Mouse (Mus musculus): ENCODE data around the gene Abcb6.

Abcb6 gene

DNA sequence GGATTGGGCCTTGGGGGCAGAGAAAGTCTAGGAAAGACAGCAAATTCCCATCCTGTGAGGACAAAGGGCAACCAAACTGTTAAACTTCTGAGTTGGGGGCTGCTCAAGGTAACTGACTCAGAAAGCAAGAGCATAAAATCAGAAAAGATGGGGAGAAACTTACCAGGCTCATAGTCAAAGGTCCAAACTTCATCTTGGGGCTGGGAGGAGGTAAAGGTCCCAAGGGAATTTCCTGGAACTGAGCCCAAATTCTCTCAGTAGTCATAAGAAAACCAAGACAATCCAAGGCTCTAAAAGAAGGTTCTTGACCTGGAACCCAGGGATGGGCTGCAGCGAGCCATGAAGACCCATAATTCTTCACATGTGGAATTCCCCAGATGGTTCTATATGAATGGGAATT, 21.0 kb upstream of the Abcb6 start:
- DNase-seq = no peak

DNA sequence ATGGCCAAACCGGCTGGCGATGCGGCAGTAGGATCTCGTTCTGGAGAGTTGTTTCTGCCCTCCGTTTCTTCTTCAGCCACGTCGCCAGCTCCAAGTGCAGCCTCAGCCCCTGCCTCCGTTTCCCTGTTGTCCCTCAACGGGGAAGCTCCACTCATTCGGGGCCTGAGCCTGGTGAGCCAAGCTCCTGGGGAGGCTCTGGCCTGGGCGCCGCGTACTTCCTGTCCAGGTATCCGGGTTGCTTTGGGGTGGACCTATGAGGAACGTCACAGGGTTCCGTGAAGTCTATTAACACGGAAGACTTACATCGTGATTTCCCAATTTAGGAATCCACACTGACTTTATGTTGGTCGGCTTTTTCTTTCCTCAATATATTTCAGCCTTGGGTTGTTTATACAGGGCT, 12.3 kb upstream of the Abcb6 start:
- DNase-seq = peak in 1 of 2 experiments; percentile 48

DNA sequence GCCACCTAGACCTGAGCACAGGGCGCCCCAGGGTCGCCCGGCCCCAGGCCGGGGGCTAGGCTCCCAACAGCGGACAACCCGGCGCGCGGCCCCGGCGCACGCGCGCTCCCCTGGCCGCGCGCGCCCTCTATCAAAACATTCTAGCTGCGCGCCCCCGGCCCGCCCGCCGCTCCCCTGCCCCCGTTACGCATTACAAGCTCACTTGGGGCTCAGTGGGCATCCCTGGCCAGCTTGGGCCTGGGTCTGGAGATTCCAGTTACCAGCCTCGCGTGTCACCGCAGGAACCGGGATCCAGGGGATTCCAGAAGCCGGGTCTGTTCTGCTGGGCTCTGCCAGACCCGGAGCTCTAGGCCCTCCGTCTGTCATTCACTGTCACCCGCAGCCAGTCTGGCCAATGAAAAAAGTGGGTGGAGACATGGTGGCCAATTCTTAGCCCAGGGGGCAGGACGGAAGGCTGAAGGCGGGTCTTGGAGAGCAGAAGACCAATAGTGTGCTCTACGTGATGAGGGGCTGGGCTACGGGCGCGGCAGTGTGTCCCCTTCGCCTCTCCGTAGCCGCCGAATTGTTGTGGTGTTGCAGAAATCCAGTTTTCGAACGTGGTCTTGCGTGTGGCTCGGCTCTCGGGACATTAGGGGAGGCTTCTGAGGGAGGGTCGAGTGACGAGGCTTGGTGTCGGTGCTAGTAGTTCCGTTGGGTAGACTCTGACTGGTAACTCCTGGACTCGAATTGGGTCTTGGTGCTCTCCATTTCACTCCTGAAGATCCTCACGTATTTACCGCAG, 11.6 kb upstream of the Abcb6 start, which contains the start of the genes Ankzf1 and Atg9a:
Ankzf1 (plus strand) TSS at position 530 of the 781 bp plus-strand sequence.
Atg9a (minus strand) TSS at position 575 of the 781 bp plus-strand sequence.
- DNase-seq = peak; percentile 92 to 98

DNA sequence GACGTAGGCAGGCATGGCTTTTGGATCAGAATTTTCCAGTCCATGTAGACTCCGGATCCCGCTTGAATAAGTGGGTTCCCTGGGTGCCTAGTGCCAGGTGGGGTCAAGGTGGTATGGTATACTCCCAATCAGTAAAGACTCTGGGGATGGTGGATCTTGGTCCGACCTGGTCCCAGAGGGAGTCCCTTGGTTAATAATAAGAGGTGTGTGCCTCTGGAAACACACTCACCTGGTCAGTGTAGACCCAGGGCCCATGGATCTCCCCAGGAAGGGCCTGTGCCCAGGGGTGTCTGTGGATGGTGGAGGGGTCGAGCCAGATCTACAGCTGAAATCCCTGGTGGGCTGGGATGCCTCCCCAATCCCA, 11.0 kb upstream of the Abcb6 start:
- DNase-seq = no peak

GRCm38 (mm10) chr1:75190577-75190976, 10.4 kb upstream of the Abcb6 start:
- DNase-seq = no peak

- no peak for DNase-seq
These were observed 7.8 kb upstream of the Abcb6 start for GRCm38 (mm10) chr1:75187914-75188483.

DNA sequence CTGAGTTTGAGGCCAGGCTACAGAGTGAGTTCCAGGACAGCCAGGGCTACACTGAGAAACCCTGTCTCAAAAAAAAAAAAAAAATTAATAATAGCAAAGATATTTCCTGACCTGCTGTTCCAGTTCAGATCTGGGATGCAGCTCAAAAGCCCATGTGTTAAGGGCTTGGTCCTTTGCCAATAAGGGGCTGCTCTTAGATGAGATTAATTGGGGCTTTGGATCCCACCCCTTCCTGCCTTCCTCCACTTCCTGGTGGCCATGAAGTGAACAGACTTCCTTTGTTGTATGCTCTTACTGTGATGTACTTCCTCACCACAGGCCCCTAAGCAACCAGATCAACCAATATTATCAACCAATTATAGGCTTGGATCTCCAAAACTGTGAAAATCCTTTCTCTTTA, 6.9 kb upstream of the Abcb6 start:
- no peak for DNase-seq

DNA sequence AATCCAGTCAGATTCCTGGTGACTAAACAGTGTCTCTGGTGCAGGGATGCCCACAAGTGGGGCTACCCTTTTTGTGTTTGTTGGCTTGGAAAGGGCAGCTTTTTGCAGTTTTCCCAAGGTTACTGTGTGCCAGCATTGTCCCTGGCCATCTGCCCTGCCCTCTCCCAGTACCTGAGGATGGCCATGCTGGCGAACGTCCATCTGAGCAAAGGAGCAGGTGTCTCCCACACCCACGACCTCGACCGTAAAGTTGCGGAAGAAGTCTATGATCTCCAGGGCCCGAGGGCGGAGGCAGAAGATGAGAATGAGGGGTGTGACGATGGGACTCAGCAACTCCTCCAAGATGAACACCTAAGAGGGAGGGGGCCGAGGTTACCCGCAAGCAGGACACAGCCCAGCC, 5.3 kb upstream of the Abcb6 start:
- peak; percentile 50 to 59 for DNase-seq

DNA sequence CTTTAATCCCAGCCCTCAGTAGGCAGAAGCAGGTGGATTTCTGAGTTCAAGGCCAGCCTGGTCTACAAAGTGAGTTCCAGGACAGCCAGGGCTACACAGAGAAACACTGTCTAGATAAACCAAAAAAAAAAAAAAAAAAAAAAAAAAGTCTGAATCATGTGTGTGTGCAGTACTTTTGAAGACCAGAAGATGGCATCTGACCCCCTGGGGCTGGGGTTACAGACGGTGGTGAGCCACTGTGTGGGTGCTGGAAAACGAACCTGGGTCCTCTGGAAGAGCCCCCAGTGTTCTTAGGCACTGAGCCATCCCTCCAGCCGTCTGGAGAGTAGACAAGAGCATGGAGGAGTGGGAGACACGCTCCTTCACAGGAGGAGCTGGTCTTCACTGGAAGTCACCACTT, 2.0 kb upstream of the Abcb6 start:
- no peak for DNase-seq

- no peak for DNase-seq
These were observed 1.2 kb upstream of the Abcb6 start for GRCm38 (mm10) chr1:75181377-75181870.

- no peak for DNase-seq
These were observed 549 bp upstream of the Abcb6 start for GRCm38 (mm10) chr1:75180741-75181140.

DNA sequence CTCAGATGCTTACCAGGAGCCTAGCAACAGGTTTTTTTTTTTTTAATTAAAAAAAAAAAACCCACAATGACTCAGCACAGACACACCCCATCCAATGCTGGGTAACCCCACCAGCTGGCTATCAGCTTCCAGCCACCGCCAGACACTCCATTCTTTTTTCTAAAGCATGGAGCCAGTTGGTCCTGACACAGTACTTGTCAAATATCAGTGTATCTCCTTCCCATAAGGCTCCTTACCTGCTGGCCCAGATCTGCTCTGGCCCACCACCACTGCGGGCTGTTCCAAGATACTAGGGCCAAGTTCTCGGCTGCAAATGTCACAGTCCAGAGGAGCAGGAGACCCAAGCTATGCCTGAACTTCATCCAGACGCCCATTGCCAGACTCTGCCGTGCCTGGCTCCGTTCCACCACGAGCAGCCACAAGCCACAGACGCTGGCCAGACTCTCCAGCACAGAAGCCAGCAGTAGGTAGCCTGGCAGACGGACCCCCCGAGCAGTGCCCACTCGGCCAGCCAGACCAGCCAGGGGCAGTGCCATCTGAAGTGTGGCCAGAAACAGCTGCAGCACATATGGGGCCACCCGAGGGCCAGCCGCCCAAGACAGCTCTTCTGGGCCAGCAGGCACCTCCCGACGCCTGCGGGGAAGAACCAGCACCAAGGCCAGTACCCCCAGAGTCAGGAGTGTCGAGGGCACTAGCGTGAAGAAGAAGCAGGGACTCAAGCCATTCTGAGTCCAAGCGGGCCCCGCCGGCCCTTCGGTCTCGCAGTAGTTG, 673 bp downstream of the Abcb6 start:
- DNase-seq = peak; percentile 58 to 66

DNA sequence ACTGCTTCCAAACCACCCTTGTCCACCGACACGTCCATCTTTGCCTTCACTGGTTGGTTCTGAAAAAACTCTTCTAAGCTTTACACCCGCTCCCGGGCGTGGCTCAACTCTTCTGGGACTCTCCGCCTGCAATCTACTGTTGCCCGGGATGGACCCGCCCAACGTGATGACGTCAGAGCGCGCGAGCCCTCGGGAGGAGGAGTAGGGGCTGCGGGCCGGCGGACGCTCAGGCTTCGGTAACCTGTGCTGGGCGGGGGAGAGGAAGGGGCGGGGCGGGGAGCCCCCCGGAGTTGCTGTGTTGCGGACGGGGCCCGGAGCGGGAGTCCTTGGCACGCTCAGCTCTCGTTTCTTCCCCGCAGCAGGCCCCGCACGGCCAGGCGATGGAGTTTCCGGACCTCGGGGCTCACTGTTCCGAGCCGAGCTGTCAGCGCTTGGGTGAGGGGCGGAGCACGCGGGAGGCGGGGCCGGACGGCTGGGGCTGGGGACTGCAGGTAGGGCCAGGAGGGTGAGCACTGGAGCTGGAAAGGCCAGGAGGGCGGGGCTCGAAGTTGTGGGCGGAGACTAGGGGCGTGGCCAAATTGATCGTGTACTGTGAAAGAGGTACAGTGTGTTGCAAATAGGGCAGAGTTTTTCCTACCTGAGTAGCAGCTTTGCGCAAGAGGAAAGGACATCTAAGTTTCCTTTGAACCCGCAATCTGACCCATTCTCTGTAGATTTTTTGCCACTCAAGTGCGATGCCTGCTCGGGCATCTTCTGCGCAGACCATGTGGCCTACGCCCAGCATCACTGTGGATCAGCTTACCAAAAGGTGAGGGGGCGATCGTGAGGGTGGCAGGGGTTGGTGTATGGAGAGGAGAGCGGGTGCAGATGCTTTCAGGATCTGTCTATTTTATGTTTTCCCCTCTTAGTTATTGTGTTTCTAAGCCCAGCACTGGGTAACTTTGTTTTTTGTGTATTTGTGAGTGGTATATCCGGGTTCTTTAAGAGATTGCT, 11.4 kb downstream of the Abcb6 start, which contains the start of gene Zfand2b:
Zfand2b (plus strand) TSS at position 175 of the 993 bp plus-strand sequence.
- DNase-seq = peak; percentile 97 to 98

- no peak for DNase-seq
These were observed 12.1 kb downstream of the Abcb6 start for GRCm38 (mm10) chr1:75168093-75168471.

DNA sequence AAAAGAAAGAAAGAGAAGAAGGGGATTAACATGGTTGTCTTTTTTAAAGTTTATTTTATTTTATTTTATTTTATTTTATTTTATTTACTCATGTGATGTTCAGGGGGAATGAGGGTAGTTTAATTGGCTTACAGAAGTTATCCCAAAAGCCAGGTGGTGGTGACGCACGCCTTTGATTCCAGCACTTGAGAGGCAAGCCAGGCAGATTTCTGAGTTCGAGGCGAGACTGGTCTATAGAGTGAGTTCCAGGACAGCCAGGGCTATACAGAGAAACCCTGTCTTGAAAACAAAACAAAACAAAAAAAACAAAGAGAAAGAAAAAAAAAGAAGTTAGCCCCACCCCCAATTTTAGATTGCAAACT, 20.0 kb downstream of the Abcb6 start:
- DNase-seq = no peak

DNA sequence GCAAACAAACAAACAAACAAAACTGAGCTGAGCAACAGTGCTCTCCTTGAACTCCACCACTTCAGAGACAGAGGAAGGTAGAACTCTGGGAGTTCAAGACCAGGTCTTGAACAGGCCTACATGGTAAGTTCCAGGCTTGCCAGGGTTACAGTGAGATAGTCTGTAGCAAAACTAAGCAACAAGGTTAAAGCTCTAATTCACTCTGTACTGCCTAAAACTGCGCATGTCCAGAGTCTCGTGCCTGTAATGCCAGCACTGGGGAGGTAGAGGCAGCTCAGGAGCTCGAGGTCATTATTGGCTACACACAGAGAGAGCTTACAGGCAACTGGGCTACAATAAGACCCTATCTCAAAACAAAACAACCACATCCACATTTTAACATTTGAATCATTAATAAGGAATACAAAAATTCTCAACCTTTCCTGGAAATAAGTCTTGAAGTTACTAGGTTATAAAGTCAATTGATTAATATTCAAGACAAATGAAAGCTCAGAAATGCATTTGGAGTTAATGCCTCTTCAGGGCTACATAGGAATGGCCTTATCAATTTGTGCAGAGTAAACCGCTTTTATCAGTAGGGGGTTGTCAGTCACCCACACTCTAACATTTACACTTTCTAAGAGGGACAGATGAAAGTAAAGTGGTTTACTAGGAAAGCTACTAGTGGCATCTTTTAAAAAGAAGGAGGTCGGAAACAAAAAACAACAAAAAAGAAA, 20.5 kb downstream of the Abcb6 start:
- no peak for DNase-seq

DNA sequence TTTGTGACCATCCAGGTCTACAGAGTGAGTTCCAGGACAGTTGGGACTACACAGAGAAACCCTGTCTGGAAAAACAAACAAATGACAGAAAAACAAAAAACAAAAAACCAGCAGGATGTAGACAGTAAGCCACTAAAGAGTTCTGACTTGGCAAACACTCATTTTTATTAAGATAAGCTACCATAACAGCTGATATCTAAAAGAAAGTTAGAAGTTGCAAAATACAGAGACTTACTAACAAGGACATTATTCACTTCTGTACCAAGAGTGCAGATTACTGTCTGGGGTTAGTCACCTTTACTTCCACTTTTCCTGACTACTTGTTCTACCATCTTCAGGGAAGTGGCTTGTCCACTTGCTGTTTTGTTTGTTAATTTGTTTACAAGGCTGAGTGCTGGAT, 21.2 kb downstream of the Abcb6 start:
- no peak for DNase-seq

GRCm38 (mm10) chr1:75155837-75156236, 24.4 kb downstream of the Abcb6 start:
- no peak for DNase-seq

- no peak for DNase-seq
These were observed 31.5 kb downstream of the Abcb6 start for GRCm38 (mm10) chr1:75148727-75149126.

DNA sequence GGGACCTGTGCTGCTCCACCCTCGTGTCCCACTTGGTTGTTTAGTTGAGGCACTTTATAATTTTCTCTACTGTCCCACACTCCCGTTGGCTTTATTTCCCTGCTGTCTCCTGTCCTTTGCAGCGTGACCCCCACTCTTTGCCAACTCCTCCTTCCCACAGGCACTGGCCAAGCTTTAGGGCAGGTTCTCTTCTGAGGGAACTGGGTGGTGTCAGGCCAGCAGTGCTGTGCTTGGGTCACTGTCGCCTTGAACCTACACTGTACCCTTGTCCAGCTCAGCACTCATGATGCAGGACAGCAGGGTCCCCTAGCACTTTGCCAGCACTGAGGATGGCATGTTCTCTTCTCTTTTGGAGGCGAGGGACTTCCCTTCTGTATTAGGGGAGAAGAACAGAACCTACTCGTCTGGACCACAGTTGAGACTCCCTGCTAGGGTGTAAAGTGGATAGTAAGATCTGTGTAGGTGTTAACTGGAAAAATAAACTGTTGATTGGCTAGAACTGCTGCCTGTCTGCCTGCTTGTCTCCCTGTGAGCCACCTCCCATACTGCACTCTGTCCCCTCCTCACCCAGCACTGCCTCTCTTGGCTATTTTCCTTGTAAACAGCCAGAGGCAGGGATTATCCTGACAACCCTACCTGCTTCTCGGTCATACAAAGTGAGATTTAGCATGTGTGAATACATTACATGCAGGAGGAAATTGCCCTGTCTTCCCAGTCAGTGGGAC, 32.6 kb downstream of the Abcb6 start:
- DNase-seq = no peak

DNA sequence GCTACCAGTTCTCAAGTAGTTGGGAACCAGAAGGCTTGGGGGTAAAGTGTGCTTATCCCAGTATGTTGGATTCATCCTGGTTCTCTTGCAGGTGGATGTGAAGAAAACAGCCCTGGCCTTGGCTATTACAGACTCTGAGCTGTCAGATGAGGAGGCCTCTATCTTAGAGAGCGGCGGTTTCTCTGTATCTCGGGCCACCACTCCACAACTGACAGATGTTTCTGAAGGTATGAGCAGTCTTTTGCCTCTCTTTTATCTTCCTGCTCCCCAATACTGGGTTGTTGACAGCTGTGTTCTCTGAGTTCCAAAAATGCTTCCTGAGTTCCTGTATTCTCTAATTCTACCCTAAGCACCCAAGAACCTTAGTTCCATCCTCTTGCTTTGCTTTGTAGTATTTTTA, 34.6 kb downstream of the Abcb6 start:
- DNase-seq = no peak

All from cerebellum, adult 18-20 months (tissue).